Mouse (Mus musculus) G1E-ER4 (cell line): Measurements from ENCODE around the gene Psmb8. TPM values are rescaled to one million over a fixed set of nuclear protein-coding genes. Genes with fewer than 3 reads are reported as not detected.
A peak's percentile ranks its signal among the peaks of the same experiment; 100 is the strongest.

Experiments
- GATA1 ChIP-seq: IDR thresholded peaks from one replicate; pipeline ENCODE4 v1.8.0; 2012; ENCODE audit warnings: low read length, inconsistent platforms
- polyA plus RNA-seq: library from polyadenylated mRNA; stranded (reverse); fragments of >175 nt; gene quantifications from 2 replicates; pipeline ENCODE4 v1.2.3, GENCODE M21; 2012

Psmb8 gene
- polyA plus RNA-seq, 1 experiment, result not detected

GRCm38 (mm10) chr17:34204303-34205010 is 6.9 kb downstream of the Psmb8 start:
- no peak for TF ChIP-seq GATA1

GRCm38 (mm10) chr17:34205021-34205745 is 7.7 kb downstream of the Psmb8 start:
- TF ChIP-seq GATA1, result no peak

GRCm38 (mm10) chr17:34205746-34206176 is 8.2 kb downstream of the Psmb8 start:
- no peak for TF ChIP-seq GATA1

- TF ChIP-seq GATA1, result no peak
Observed at GRCm38 (mm10) chr17:34206731-34207130, 9.2 kb downstream of the Psmb8 start.

GRCm38 (mm10) chr17:34207456-34207855 is 9.9 kb downstream of the Psmb8 start:
- no peak for TF ChIP-seq GATA1

GRCm38 (mm10) chr17:34207866-34208265 is 10.3 kb downstream of the Psmb8 start:
- TF ChIP-seq GATA1, result no peak

- no peak for TF ChIP-seq GATA1
Observed at GRCm38 (mm10) chr17:34208421-34208820, 10.9 kb downstream of the Psmb8 start.

GRCm38 (mm10) chr17:34209680-34210079 is 12.2 kb downstream of the Psmb8 start:
- TF ChIP-seq GATA1, result no peak

- TF ChIP-seq GATA1, result peak; percentile 91
Observed at GRCm38 (mm10) chr17:34210599-34210998, 13.1 kb downstream of the Psmb8 start.

- no peak for TF ChIP-seq GATA1
Observed at GRCm38 (mm10) chr17:34211746-34212365, 14.3 kb downstream of the Psmb8 start.

GRCm38 (mm10) chr17:34213936-34214335 is 16.4 kb downstream of the Psmb8 start:
- TF ChIP-seq GATA1, result no peak

- TF ChIP-seq GATA1, result no peak
Observed at GRCm38 (mm10) chr17:34215176-34215575, 17.7 kb downstream of the Psmb8 start.

GRCm38 (mm10) chr17:34217216-34217928 is 19.9 kb downstream of the Psmb8 start:
- TF ChIP-seq GATA1, result no peak

GRCm38 (mm10) chr17:34217986-34218385 is 20.5 kb downstream of the Psmb8 start:
- no peak for TF ChIP-seq GATA1

- no peak for TF ChIP-seq GATA1
Observed at GRCm38 (mm10) chr17:34218675-34219074, 21.2 kb downstream of the Psmb8 start.

- TF ChIP-seq GATA1, result no peak
Observed at GRCm38 (mm10) chr17:34224816-34225215, 27.3 kb downstream of the Psmb8 start.

- no peak for TF ChIP-seq GATA1
Observed at GRCm38 (mm10) chr17:34225426-34225825, 27.9 kb downstream of the Psmb8 start.
